ENCODE assay signal across 8 mouse cellular contexts in genomic region chr2:26585713-26586112, GRCm38 (mm10). TPM values are rescaled to one million over a fixed set of nuclear protein-coding genes. Genes with fewer than 3 reads are reported as not detected.
DNase-seq lines count a peak whose midpoint lies in the region; ATAC-seq lines count a peak whose summit lies in the region.

No protein-coding gene starts in this region.

- ATAC-seq in kidney, embryonic 16.5 days (ENCODE audit: low FRiP score, low TSS enrichment) = no peak
- no peak for ATAC-seq in embryonic facial prominence, embryonic 12.5 days (ENCODE audit: insufficient number of reproducible peaks, insufficient read depth, low FRiP score, low TSS enrichment)
- no peak for ATAC-seq in hindbrain, embryonic 14.5 days (ENCODE audit: low FRiP score)
- peak; percentile 31; the same call in 1 of the 2 replicates for ATAC-seq in midbrain, embryonic 15.5 days (replicated peaks)
- ATAC-seq in CD4-positive, CD25-positive, alpha-beta regulatory T cell, adult 4 months = no peak

- peak overlapping the region; percentile 54 for H3K4me3 ChIP-seq in kidney, embryonic 16.5 days (ENCODE audit: low read length)
- peak overlapping the region; percentile 58 for H3K4me3 ChIP-seq in embryonic facial prominence, embryonic 12.5 days
- H3K4me3 ChIP-seq in hindbrain, embryonic 14.5 days (replicated peaks; ENCODE audit: low read length) = peak overlapping the region; percentile 59
- H3K4me3 ChIP-seq in midbrain, embryonic 15.5 days = peak overlapping the region; percentile 4; the same call in 1 of the 2 replicates

- peak overlapping the region; percentile 62 for H3K9ac ChIP-seq in kidney, embryonic 16.5 days (replicated peaks; ENCODE audit: low read length)
- peak overlapping the region; percentile 15; the same call in 1 of the 2 replicates for H3K9ac ChIP-seq in embryonic facial prominence, embryonic 12.5 days
- H3K9ac ChIP-seq in hindbrain, embryonic 14.5 days = 0 out of 2 replicates have a peak overlapping the region, but pooled peaks have one; percentile 10
- no peak overlapping the region for H3K9ac ChIP-seq in midbrain, embryonic 15.5 days

- H3K9me3 ChIP-seq in kidney, embryonic 16.5 days (ENCODE audit: low read length) = no peaks in the 10 kb centered on the region
- no peaks in the 10 kb centered on the region for H3K9me3 ChIP-seq in embryonic facial prominence, embryonic 12.5 days
- no peaks in the 10 kb centered on the region for H3K9me3 ChIP-seq in hindbrain, embryonic 14.5 days (ENCODE audit: control insufficient read depth, low read length)
- no peaks in the 10 kb centered on the region for H3K9me3 ChIP-seq in midbrain, embryonic 15.5 days

- H3K36me3 ChIP-seq in kidney, embryonic 16.5 days (ENCODE audit: insufficient read depth, low read length) = no peaks in the 10 kb centered on the region; the same call in 1 of the 2 replicates
- no peaks in the 10 kb centered on the region for H3K36me3 ChIP-seq in embryonic facial prominence, embryonic 12.5 days
- no peaks in the 10 kb centered on the region for H3K36me3 ChIP-seq in hindbrain, embryonic 14.5 days (replicated peaks; ENCODE audit: control insufficient read depth, insufficient read depth)
- no peaks in the 10 kb centered on the region for H3K36me3 ChIP-seq in midbrain, embryonic 15.5 days (replicated peaks)

- no peaks in the 10 kb centered on the region for H3K27me3 ChIP-seq in kidney, embryonic 16.5 days (ENCODE audit: insufficient read depth, low read length)
- H3K27me3 ChIP-seq in embryonic facial prominence, embryonic 12.5 days = no peaks in the 10 kb centered on the region
- H3K27me3 ChIP-seq in hindbrain, embryonic 14.5 days (ENCODE audit: control insufficient read depth, insufficient read depth, low read length) = no peaks in the 10 kb centered on the region
- no peaks in the 10 kb centered on the region for H3K27me3 ChIP-seq in midbrain, embryonic 15.5 days (replicated peaks)

- H3K4me1 ChIP-seq in kidney, embryonic 16.5 days (ENCODE audit: insufficient read depth, low read length) = peaks cover 21% of the 10 kb centered on the region
- peaks cover 17% of the 10 kb centered on the region; the same call in 1 of the 2 replicates for H3K4me1 ChIP-seq in embryonic facial prominence, embryonic 12.5 days
- peaks cover 13% of the 10 kb centered on the region for H3K4me1 ChIP-seq in hindbrain, embryonic 14.5 days (replicated peaks; ENCODE audit: control insufficient read depth, insufficient read depth, low read length)
- H3K4me1 ChIP-seq in midbrain, embryonic 15.5 days = peaks cover 12% of the 10 kb centered on the region

- WGBS in kidney, embryonic 16.5 days = 49% methylated on average over 6 of the region's 6 CpGs
- WGBS in embryonic facial prominence, embryonic 12.5 days = 62% methylated on average over 6 of the region's 6 CpGs
- WGBS in hindbrain, embryonic 14.5 days = 67% methylated on average over 6 of the region's 6 CpGs
- WGBS in midbrain, embryonic 15.5 days = 69% methylated on average over 6 of the region's 6 CpGs

- no peak overlapping the region for H3K4me2 ChIP-seq in kidney, embryonic 16.5 days (replicated peaks; ENCODE audit: low read depth, low read length)
- H3K4me2 ChIP-seq in embryonic facial prominence, embryonic 12.5 days (replicated peaks) = no peak overlapping the region
- no peak overlapping the region for H3K4me2 ChIP-seq in hindbrain, embryonic 14.5 days (replicated peaks)
- no peak overlapping the region for H3K4me2 ChIP-seq in midbrain, embryonic 15.5 days

- H3K27ac ChIP-seq in kidney, embryonic 16.5 days (ENCODE audit: low read length) = peak overlapping the region; percentile 73
- peak overlapping the region; percentile 64 for H3K27ac ChIP-seq in embryonic facial prominence, embryonic 12.5 days
- H3K27ac ChIP-seq in hindbrain, embryonic 14.5 days = 0 out of 2 replicates have a peak overlapping the region, but pooled peaks have one; percentile 36
- H3K27ac ChIP-seq in midbrain, embryonic 15.5 days = no peak overlapping the region

- DNase-seq in kidney, adult 8-10 months = no peak
- DNase-seq in hindbrain, embryonic 14.5 days (ENCODE audit: low spot score) = no peak
- DNase-seq in layer of hippocampus, adult 8-10 months (ENCODE audit: low spot score in 2 of 2) = no peak
- DNase-seq in natural killer cell, adult 2 months (ENCODE audit: low spot score in 2 of 2) = no peak

RNA-seq across cellular contexts. Expression of gene Gm20532, which starts 0.7 kb away (rescaled TPM):
- polyA plus RNA-seq in kidney, embryonic 16.5 days (2015; fragmentation: Nextera tagmentation; extraction: Ambion mirVana) = not detected in 2 replicates
- polyA plus RNA-seq in embryonic facial prominence, embryonic 12.5 days (2016; fragmentation: Nextera tagmentation; extraction: Ambion mirVana) = not detected in 2 replicates
- polyA plus RNA-seq in hindbrain, embryonic 14.5 days (2014; fragmentation: Nextera tagmentation; extraction: Ambion mirVana) = not detected in 2 replicates
- polyA plus RNA-seq in midbrain, embryonic 15.5 days (2015; fragmentation: Nextera tagmentation; extraction: Ambion mirVana) = not detected in 2 replicates
- total RNA-seq in layer of hippocampus, adult 8-10 months (2022) = not detected
- polyA plus RNA-seq in CD4-positive, CD25-positive, alpha-beta regulatory T cell, adult 4 months (2017; shearing (Covaris generic)) = not detected

RNA-seq across cellular contexts. Expression of gene Egfl7, which starts 5.9 kb away (rescaled TPM):
- polyA plus RNA-seq in kidney, embryonic 16.5 days (2015; fragmentation: Nextera tagmentation; extraction: Ambion mirVana) = 257 and 266 TPM in 2 replicates
- 97.3 and 101 TPM in 2 replicates for polyA plus RNA-seq in embryonic facial prominence, embryonic 12.5 days (2016; fragmentation: Nextera tagmentation; extraction: Ambion mirVana)
- polyA plus RNA-seq in hindbrain, embryonic 14.5 days (2014; fragmentation: Nextera tagmentation; extraction: Ambion mirVana) = 62.2 and 69.2 TPM in 2 replicates
- polyA plus RNA-seq in midbrain, embryonic 15.5 days (2015; fragmentation: Nextera tagmentation; extraction: Ambion mirVana) = 71.8 and 75.7 TPM in 2 replicates
- 10 to 100 TPM; 62.4 to 90.7 (median 72.7) TPM for total RNA-seq in layer of hippocampus, adult 8-10 months (2022)
- not detected for polyA plus RNA-seq in CD4-positive, CD25-positive, alpha-beta regulatory T cell, adult 4 months (2017; shearing (Covaris generic))

RNA-seq across cellular contexts. Expression of gene Agpat2, which starts 18.5 kb away (rescaled TPM):
- 53.0 and 57.0 TPM in 2 replicates for polyA plus RNA-seq in kidney, embryonic 16.5 days (2015; fragmentation: Nextera tagmentation; extraction: Ambion mirVana)
- 17.0 and 17.8 TPM in 2 replicates for polyA plus RNA-seq in embryonic facial prominence, embryonic 12.5 days (2016; fragmentation: Nextera tagmentation; extraction: Ambion mirVana)
- 5.6 and 6.6 TPM in 2 replicates for polyA plus RNA-seq in hindbrain, embryonic 14.5 days (2014; fragmentation: Nextera tagmentation; extraction: Ambion mirVana)
- polyA plus RNA-seq in midbrain, embryonic 15.5 days (2015; fragmentation: Nextera tagmentation; extraction: Ambion mirVana) = 4.6 and 6.7 TPM in 2 replicates
- 1 to 10 TPM; 1.1 to 4.9 (median 3.7) TPM for total RNA-seq in layer of hippocampus, adult 8-10 months (2022)
- 1 to 10 TPM; 5.8 to 7.7 TPM for polyA plus RNA-seq in CD4-positive, CD25-positive, alpha-beta regulatory T cell, adult 4 months (2017; shearing (Covaris generic))

RNA-seq across cellular contexts. Expression of gene Fam69b, which starts 42.5 kb away (rescaled TPM):
- polyA plus RNA-seq in kidney, embryonic 16.5 days (2015; fragmentation: Nextera tagmentation; extraction: Ambion mirVana) = 39.3 and 40.3 TPM in 2 replicates
- polyA plus RNA-seq in embryonic facial prominence, embryonic 12.5 days (2016; fragmentation: Nextera tagmentation; extraction: Ambion mirVana) = 66.0 and 75.2 TPM in 2 replicates
- 128 and 136 TPM in 2 replicates for polyA plus RNA-seq in hindbrain, embryonic 14.5 days (2014; fragmentation: Nextera tagmentation; extraction: Ambion mirVana)
- 164 and 168 TPM in 2 replicates for polyA plus RNA-seq in midbrain, embryonic 15.5 days (2015; fragmentation: Nextera tagmentation; extraction: Ambion mirVana)
- total RNA-seq in layer of hippocampus, adult 8-10 months (2022) = 10 to 100 TPM; 66.1 to 70.8 (median 68.5) TPM
- polyA plus RNA-seq in CD4-positive, CD25-positive, alpha-beta regulatory T cell, adult 4 months (2017; shearing (Covaris generic)) = 1 to 10 TPM; 1.5 to 2.6 TPM

Comparison
In these comparisons a context has a peak if more than half of its experiments do, and no peak if none do; other contexts are left out.
1. H3K4me3 ChIP-seq: peak in every context shown above with its lines; median percentile 59 in hindbrain, embryonic 14.5 days; 58 in embryonic facial prominence, embryonic 12.5 days; 54 in kidney, embryonic 16.5 days; 4 in midbrain, embryonic 15.5 days.
2. RNA of gene Egfl7, which starts 5.9 kb away (polyA plus RNA-seq): 257 to 266 TPM in kidney, embryonic 16.5 days, 97.3 to 101 TPM in embryonic facial prominence, embryonic 12.5 days, 71.8 to 75.7 TPM in midbrain, embryonic 15.5 days and 62.2 to 69.2 TPM in hindbrain, embryonic 14.5 days; not detected in CD4-positive, CD25-positive, alpha-beta regulatory T cell, adult 4 months; every median in the first group is over 10 times any median in the second.